Mouse (Mus musculus) forebrain, postnatal 0 days (tissue): ENCODE measurements around the gene Thtpa. TPM values are rescaled to one million over a fixed set of nuclear protein-coding genes. Genes with fewer than 3 reads are reported as not detected.
A peak's percentile ranks its signal among the peaks of the same experiment; 100 is the strongest.

Experiments used
- ATAC-seq: fragments of 200-750 bp; cut with Nextera tagmentation; 2 replicates; pipeline ENCODE4 v1.8.0; 2017; ENCODE audit warnings: mild to moderate bottlenecking, moderate library complexity
- DNase-seq: peaks from one replicate; pipeline ENCODE4 v3.0.0-alpha.2; 2015
- H3K27ac ChIP-seq: fragments of 300-500 bp; sonication (generic); 2 replicates; pipeline ENCODE4 v1.5.1; 2014; ENCODE audit warnings: low read depth, mild to moderate bottlenecking, antibody characterized with exemption, low read length, moderate library complexity, mixed read lengths
- H3K27me3 ChIP-seq: fragments of 300-500 bp; sonication (generic); 2 replicates; pipeline ENCODE4 v1.6.1; 2014; ENCODE audit warnings: mild to moderate bottlenecking, low read length, mixed read lengths; ENCODE audit not compliant: insufficient read depth
- H3K36me3 ChIP-seq: fragments of 300-500 bp; sonication (generic); 2 replicates; pipeline ENCODE4 v1.6.1; 2014; ENCODE audit warnings: mild to moderate bottlenecking, moderate library complexity; ENCODE audit not compliant: insufficient read depth
- H3K4me1 ChIP-seq: fragments of 300-500 bp; sonication (generic); 2 replicates; pipeline ENCODE4 v1.6.1; 2014; ENCODE audit warnings: antibody characterized with exemption; ENCODE audit not compliant: insufficient read depth
- H3K4me2 ChIP-seq: fragments of 300-500 bp; sonication (generic); 2 replicates; pipeline ENCODE4 v1.6.1; 2014; ENCODE audit warnings: low read depth, mild to moderate bottlenecking, moderate library complexity
- H3K4me3 ChIP-seq: fragments of 300-500 bp; sonication (generic); 2 replicates; pipeline ENCODE4 v1.5.1; 2014; ENCODE audit warnings: low read depth, low read length, mixed read lengths
- H3K9ac ChIP-seq: fragments of 300-500 bp; sonication (generic); 2 replicates; pipeline ENCODE4 v1.6.1; 2014; ENCODE audit warnings: mild to moderate bottlenecking
- H3K9me3 ChIP-seq: fragments of 300-500 bp; sonication (generic); 2 replicates; pipeline ENCODE4 v1.6.1; 2016; ENCODE audit warnings: low read length
- CTCF ChIP-seq: sonication (generic); IDR thresholded peaks from 2 replicates; pipeline ENCODE4 v1.5.1; 2016; ENCODE audit warnings: antibody characterized with exemption, control low read depth, low read depth
- WGBS: fragments of 180-500 bp; shearing (Covaris S2); extraction: QIAGEN DNeasy Blood & Tissue Kit; methylation state at CpG from one replicate; pipeline ENCODE4 v1.1.7; 2014; 5-methylcytosine and 5-hydroxymethylcytosine counted together
- polyA plus RNA-seq: library from polyadenylated mRNA; unstranded; fragments of >200 nt; fragmentation: Nextera tagmentation; extraction: Ambion mirVana; gene quantifications from 2 replicates; pipeline ENCODE4 v1.2.1, GENCODE M21; 2015
- total RNA-seq: library from RNA; depleted of rRNA; stranded (reverse); fragments of >200 nt; gene quantifications from 2 replicates; pipeline ENCODE4 v1.2.3, GENCODE M21; 2014

The Thtpa gene
- total and polyA plus RNA-seq, 2 experiments from 2014 or later: 47.2 to 49.0 TPM

DNA sequence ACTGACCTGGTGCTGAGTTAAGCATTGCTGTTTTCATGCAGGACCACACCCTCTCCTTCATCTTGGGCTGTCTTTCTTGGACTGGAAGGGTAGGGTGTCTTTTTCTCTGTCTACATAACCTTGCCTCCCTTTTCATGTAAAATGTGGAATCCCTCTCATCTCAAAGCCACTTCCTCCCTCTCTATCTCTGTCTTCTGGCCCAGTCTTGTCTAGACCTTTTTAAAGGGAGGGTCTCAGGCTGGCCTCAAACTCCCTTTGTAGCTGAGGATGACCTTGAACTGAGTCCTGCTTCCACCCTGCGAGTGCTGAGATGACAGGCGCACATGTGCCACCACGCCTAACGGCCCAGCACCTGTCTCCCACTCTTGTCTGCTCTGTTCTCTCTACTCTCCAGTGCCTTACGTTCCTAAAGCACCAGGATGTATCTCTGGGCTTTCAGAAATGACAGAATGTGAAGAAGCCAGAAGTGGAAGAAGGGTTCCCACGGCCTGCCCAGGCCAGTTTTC lies 8.5 kb upstream of the Thtpa start:
- WGBS: 92% methylated on average over 6 of the region's 6 CpGs
- Histone ChIP-seq H3K36me3 (no peaks in the 10 kb centered on the region; the same call in 1 of the 2 replicates), H3K9ac (0 out of 2 replicates have a peak overlapping the region, but pooled peaks have one; percentile 6), H3K4me1 (peaks cover 34% of the 10 kb centered on the region), H3K27me3 (no peaks in the 10 kb centered on the region), H3K4me2 (no peak overlapping the region), H3K9me3 (no peaks in the 10 kb centered on the region), H3K27ac (0 out of 2 replicates have a peak overlapping the region, but pooled peaks have one; percentile 31), H3K4me3 (no peak overlapping the region)
- no peak for DNase-seq
- no peak for ATAC-seq
- no peak for TF ChIP-seq CTCF

DNA sequence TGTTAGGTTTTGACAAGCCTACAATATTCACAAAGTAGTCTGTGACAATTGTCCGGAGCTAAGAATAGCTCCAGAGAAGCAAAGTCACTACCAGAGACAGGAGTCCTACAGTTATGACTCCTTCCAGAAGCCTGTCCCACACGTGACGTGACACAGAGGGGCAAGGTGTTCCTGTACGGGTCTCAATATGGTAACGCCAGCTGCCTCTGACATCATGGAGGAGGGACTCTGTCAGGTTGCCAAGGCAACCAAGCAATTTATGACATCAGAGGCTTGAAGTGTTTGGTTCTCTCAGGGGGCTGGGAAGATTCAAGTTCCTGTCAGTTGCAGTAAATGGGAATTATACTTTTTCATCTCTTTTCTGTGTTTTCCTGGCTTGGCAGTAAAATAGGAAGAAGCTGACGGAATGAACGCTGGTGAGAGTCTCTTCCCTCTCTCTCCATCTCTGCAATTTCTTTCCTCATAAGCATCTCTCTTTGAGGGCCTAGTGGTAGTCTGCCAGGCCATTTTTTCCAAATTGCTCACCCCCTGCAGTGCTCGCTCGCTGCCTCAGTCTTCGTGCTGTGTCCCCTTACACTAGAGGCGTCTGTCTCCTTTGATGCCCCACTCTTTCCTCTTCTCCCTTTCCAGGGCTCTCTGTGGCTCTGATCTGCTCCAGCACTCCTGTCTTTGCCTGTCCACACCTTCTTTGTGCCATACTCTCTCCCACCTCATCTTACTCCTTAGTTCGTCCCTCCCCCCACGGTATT lies 5.2 kb upstream of the Thtpa start:
- Histone ChIP-seq H3K9ac (no peak overlapping the region), H3K4me1 (peaks cover 39% of the 10 kb centered on the region), H3K36me3 (no peaks in the 10 kb centered on the region), H3K27me3 (no peaks in the 10 kb centered on the region), H3K4me2 (peak overlapping the region; percentile 92), H3K27ac (peak overlapping the region; percentile 37; the same call in 1 of the 2 replicates), H3K9me3 (no peaks in the 10 kb centered on the region), H3K4me3 (no peak overlapping the region)
- DNase-seq: peak; percentile 73
- no peak for ATAC-seq
- no peak for TF ChIP-seq CTCF
- 39% methylated on average over 13 of the region's 13 CpGs for WGBS

- no peak for TF ChIP-seq CTCF
- ATAC-seq: peak; percentile 5
- WGBS: 2% methylated on average over 34 of the region's 34 CpGs
- peak overlapping the region; percentile 92 for H3K4me2 ChIP-seq
- no peaks in the 10 kb centered on the region for H3K27me3 ChIP-seq
- H3K4me1 ChIP-seq: peaks cover 40% of the 10 kb centered on the region
- H3K36me3 ChIP-seq: no peaks in the 10 kb centered on the region
- H3K4me3 ChIP-seq: peak overlapping the region; percentile 73
- peak; percentile 51 for DNase-seq
- H3K9ac ChIP-seq: peak overlapping the region; percentile 88
- peak overlapping the region; percentile 95 for H3K27ac ChIP-seq
- H3K9me3 ChIP-seq: no peaks in the 10 kb centered on the region
These were observed 3.2 kb upstream of the Thtpa start for GRCm38 (mm10) chr14:55091209-55091865.

DNA sequence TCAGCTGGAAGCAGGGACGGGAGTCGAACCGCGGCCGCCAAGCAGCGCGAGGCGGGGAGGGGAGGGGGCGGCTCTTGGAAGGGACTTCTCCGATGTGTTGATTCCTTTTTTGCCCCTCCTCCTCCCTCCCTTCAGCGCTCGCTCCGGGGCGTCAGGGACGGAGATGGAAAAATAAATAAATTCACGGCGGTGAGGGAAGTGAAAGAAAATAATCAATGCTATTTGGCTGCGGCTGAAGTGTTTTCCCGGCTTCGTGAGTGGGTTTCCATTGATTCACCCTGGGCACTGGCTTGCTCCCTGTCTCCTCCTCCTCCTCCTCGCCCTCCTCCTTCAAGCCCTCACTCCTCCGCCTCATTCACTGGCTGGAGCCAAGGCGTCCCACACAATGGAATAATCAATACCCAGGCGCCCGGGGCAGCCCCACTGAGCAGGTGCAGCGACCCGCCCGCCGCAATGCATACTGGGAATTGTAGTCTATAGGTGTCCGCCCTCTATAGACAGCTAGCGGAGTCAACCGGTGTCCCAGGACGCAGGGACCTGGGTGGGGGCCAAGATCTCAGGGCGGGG lies 2.5 kb upstream of the Thtpa start, which contains the start of gene Zfhx2:
Gene Zfhx2, minus strand, starts transcription at position 314 of the 567 bp plus-strand sequence.
- DNase-seq (peak; percentile 93), ATAC-seq (peak; percentile 92)
- peak; percentile 43 for TF ChIP-seq CTCF
- Histone ChIP-seq H3K27ac (peak within 1 kb of the TSS; percentile 95), H3K27me3 (no peaks in the 10 kb centered on the region), H3K4me1 (peaks cover 48% of the 10 kb centered on the region), H3K9me3 (no peaks in the 10 kb centered on the region), H3K9ac (peak within 1 kb of the TSS; percentile 88), H3K4me3 (peak within 1 kb of the TSS; percentile 73), H3K36me3 (no peaks in the 10 kb centered on the region), H3K4me2 (peak within 1 kb of the TSS; percentile 92)
- 2% methylated on average over 34 of the region's 34 CpGs for WGBS

DNA sequence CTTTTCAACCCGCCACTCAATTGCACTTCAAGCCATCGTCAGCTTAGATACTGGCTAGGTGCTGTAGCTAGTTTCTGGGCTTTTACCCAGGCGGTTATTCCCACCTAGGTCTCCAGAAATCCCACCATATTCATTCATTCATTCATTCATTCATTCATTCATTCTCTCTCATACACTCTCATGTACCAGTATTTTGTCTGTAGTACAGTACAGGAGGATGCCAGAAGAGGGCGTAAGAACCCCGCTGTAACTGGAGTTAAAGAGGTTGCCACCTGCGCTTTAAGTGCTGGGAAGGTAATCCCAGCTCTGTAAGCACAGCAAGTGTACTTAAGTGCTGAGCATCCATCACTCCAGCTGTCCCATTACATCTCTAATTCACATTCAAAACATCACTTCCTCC lies 657 bp upstream of the Thtpa start:
- no peaks in the 10 kb centered on the region for H3K9me3 ChIP-seq
- DNase-seq: no peak
- WGBS: 40% methylated on average over 6 of the region's 6 CpGs
- no peaks in the 10 kb centered on the region for H3K27me3 ChIP-seq
- peaks cover 48% of the 10 kb centered on the region for H3K4me1 ChIP-seq
- H3K4me3 ChIP-seq: no peak overlapping the region
- H3K4me2 ChIP-seq: peak overlapping the region; percentile 81
- no peaks in the 10 kb centered on the region for H3K36me3 ChIP-seq
- peak; percentile 34; the same call in 1 of the 2 replicates for TF ChIP-seq CTCF
- no peak overlapping the region for H3K9ac ChIP-seq
- no peak for ATAC-seq
- no peak overlapping the region; the same call in 1 of the 2 replicates for H3K27ac ChIP-seq

DNA sequence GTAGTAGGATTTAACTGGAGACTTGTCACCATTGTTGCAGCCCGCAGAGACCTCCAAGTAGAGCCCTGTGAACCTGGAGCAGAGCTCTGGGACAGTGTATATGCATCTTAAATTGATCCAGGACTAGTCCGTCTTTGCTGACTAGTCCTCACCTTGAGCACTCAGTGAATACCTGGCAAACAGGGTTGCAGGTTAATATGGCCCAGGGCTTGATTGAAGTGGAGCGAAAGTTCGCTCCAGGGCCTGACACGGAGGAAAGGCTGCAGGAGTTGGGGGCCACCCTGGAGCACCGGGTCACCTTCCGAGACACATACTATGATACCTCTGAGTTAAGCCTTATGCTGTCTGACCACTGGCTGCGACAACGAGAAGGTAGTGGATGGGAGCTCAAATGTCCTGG lies 679 bp downstream of the Thtpa start:
- Histone ChIP-seq H3K9me3 (no peaks in the 10 kb centered on the region), H3K4me3 (peak overlapping the region; percentile 44), H3K36me3 (peaks cover 3% of the 10 kb centered on the region; the same call in 1 of the 2 replicates), H3K27me3 (no peaks in the 10 kb centered on the region), H3K4me1 (peaks cover 35% of the 10 kb centered on the region), H3K27ac (peak overlapping the region; percentile 77), H3K9ac (peak overlapping the region; percentile 66), H3K4me2 (peak overlapping the region; percentile 81)
- ATAC-seq (no peak), DNase-seq (no peak)
- 47% methylated on average over 9 of the region's 9 CpGs for WGBS
- TF ChIP-seq CTCF: no peak
